Mouse (Mus musculus) kidney, embryonic 14.5 days (tissue): ENCODE data around the gene Hdac11. TPM values are rescaled to one million over a fixed set of nuclear protein-coding genes. Genes with fewer than 3 reads are reported as not detected.
A peak's percentile ranks its signal among the peaks of the same experiment; 100 is the strongest.
"Not testable (repeated sequence)": the region's sequence is repeated elsewhere in the genome, so short reads cannot be mapped to it uniquely, and the experiment has no call there.

ENCODE experiments used
- ATAC-seq: fragments of 200-750 bp; cut with Nextera tagmentation; 2 replicates; pipeline ENCODE4 v1.8.0; 2017; ENCODE audit warnings: moderate number of reproducible peaks, mild to moderate bottlenecking, moderate TSS enrichment, moderate library complexity; ENCODE audit not compliant: low FRiP score, low TSS enrichment
- H3K27ac ChIP-seq: fragments of 300-500 bp; sonication (generic); 2 replicates; pipeline ENCODE4 v1.5.1; 2014; ENCODE audit warnings: low read depth, mild to moderate bottlenecking, low read length, moderate library complexity, mixed read lengths
- H3K27me3 ChIP-seq: fragments of 300-500 bp; sonication (generic); 2 replicates; pipeline ENCODE4 v1.6.1; 2014; ENCODE audit warnings: mild to moderate bottlenecking, low read length; ENCODE audit not compliant: control insufficient read depth, insufficient read depth
- H3K36me3 ChIP-seq: fragments of 300-500 bp; sonication (generic); 2 replicates; pipeline ENCODE4 v1.6.1; 2014; ENCODE audit warnings: low read length, mixed read lengths; ENCODE audit not compliant: control insufficient read depth, insufficient read depth
- H3K4me1 ChIP-seq: fragments of 300-500 bp; sonication (generic); 2 replicates; pipeline ENCODE4 v1.6.1; 2014; ENCODE audit warnings: low read length, mixed read lengths; ENCODE audit not compliant: control insufficient read depth, insufficient read depth
- H3K4me2 ChIP-seq: fragments of 300-500 bp; sonication (generic); replicated peaks from 2 replicates; pipeline ENCODE4 v1.6.1; 2014; ENCODE audit warnings: low read depth, mild to moderate bottlenecking, low read length
- H3K4me3 ChIP-seq: fragments of 300-500 bp; sonication (generic); 2 replicates; pipeline ENCODE4 v1.5.1; 2014; ENCODE audit warnings: mild to moderate bottlenecking, low read length
- H3K9ac ChIP-seq: fragments of 300-500 bp; sonication (generic); 2 replicates; pipeline ENCODE4 v1.6.1; 2014; ENCODE audit warnings: low read depth, mild to moderate bottlenecking, low read length, moderate library complexity
- H3K9me3 ChIP-seq: fragments of 300-500 bp; sonication (generic); 2 replicates; pipeline ENCODE4 v1.6.1; 2016; ENCODE audit warnings: low read length; ENCODE audit not compliant: control insufficient read depth
- WGBS: fragments of 180-500 bp; shearing (Covaris S2); extraction: QIAGEN DNeasy Blood & Tissue Kit; methylation state at CpG from one replicate; pipeline ENCODE4 v1.1.7; 2014; 5-methylcytosine and 5-hydroxymethylcytosine counted together
- polyA plus RNA-seq: library from polyadenylated mRNA; unstranded; fragments of >200 nt; fragmentation: Nextera tagmentation; extraction: Ambion mirVana; gene quantifications from 2 replicates; pipeline ENCODE4 v1.2.1, GENCODE M21; 2014

Hdac11 gene
- polyA plus RNA-seq, 1 experiment from 2014 or later: 14.1 TPM

GRCm38 (mm10) chr6:91115158-91115557, 41.3 kb upstream of the Hdac11 start:
- peak overlapping the region; percentile 95; the same call in 1 of the 2 replicates for H3K4me2 ChIP-seq
- H3K27ac ChIP-seq: no peak overlapping the region; the same call in 1 of the 2 replicates
- ATAC-seq: no peak

GRCm38 (mm10) chr6:91115863-91116243, 40.6 kb upstream of the Hdac11 start:
- peaks cover 18% of the 10 kb centered on the region for H3K4me1 ChIP-seq
- no peaks in the 10 kb centered on the region for H3K9me3 ChIP-seq
- H3K4me3 ChIP-seq: peak overlapping the region; percentile 69
- H3K36me3 ChIP-seq: no peaks in the 10 kb centered on the region
- H3K9ac ChIP-seq: peak overlapping the region; percentile 84; the same call in 1 of the 2 replicates
- peak overlapping the region; percentile 95 for H3K4me2 ChIP-seq
- ATAC-seq: no peak
- H3K27me3 ChIP-seq: peaks cover 3% of the 10 kb centered on the region; the same call in 1 of the 2 replicates
- H3K27ac ChIP-seq: no peak overlapping the region
- 8% methylated on average over 4 of the region's 4 CpGs for WGBS

More at GRCm38 (mm10) chr6:91115158-91115557, 41.3 kb upstream of the Hdac11 start:
- 22% methylated on average over 1 of the region's 1 CpGs for WGBS
- Histone ChIP-seq H3K9me3 (no peaks in the 10 kb centered on the region), H3K9ac (no peak overlapping the region), H3K27me3 (peaks cover 3% of the 10 kb centered on the region; the same call in 1 of the 2 replicates), H3K4me1 (peaks cover 25% of the 10 kb centered on the region), H3K4me3 (no peak overlapping the region), H3K36me3 (no peaks in the 10 kb centered on the region)

GRCm38 (mm10) chr6:91116244-91117145, 40.0 kb upstream of the Hdac11 start, which contains the start of gene Nup210:
Nup210 (minus strand) TSS chr6:91116829.
- peaks cover 3% of the 10 kb centered on the region; the same call in 1 of the 2 replicates for H3K27me3 ChIP-seq
- H3K4me3 ChIP-seq: peak within 1 kb of the TSS; percentile 69
- peak within 1 kb of the TSS; percentile 84 for H3K9ac ChIP-seq
- ATAC-seq: peak; percentile 97
- H3K27ac ChIP-seq: peak within 1 kb of the TSS; percentile 68
- peaks cover 17% of the 10 kb centered on the region for H3K4me1 ChIP-seq
- H3K36me3 ChIP-seq: no peaks in the 10 kb centered on the region
- H3K4me2 ChIP-seq: peak within 1 kb of the TSS; percentile 95
- H3K9me3 ChIP-seq: no peaks in the 10 kb centered on the region
- under 1% methylated on average over 85 of the region's 93 CpGs for WGBS

DNA sequence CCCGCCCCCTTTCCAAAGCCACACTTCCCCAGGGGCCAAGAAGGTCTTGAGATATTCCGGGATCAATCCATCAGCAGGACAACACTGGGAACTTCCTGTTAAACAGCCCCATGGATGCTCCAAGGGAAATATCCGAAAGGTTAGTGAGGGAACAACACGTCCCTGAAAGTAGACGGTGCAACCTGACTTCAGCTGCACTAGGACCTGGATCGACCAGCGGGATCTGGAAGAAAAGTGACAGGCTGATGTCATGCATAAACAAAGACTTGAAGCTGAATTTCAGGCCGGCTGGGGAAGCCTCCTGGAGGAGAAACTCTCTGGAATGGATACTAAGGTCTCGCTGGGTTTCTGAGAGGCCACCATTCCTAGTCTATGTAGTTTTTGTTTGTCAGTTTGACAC, 39.3 kb upstream of the Hdac11 start:
- peaks cover 17% of the 10 kb centered on the region for H3K4me1 ChIP-seq
- peak overlapping the region; percentile 84 for H3K9ac ChIP-seq
- WGBS: 2% methylated on average over 9 of the region's 9 CpGs
- no peak overlapping the region for H3K27ac ChIP-seq
- H3K4me3 ChIP-seq: peak overlapping the region; percentile 69
- H3K4me2 ChIP-seq: peak overlapping the region; percentile 95
- no peaks in the 10 kb centered on the region for H3K36me3 ChIP-seq
- ATAC-seq: no peak; the same call in 1 of the 2 replicates
- no peaks in the 10 kb centered on the region for H3K9me3 ChIP-seq
- H3K27me3 ChIP-seq: peaks cover 3% of the 10 kb centered on the region; the same call in 1 of the 2 replicates

DNA sequence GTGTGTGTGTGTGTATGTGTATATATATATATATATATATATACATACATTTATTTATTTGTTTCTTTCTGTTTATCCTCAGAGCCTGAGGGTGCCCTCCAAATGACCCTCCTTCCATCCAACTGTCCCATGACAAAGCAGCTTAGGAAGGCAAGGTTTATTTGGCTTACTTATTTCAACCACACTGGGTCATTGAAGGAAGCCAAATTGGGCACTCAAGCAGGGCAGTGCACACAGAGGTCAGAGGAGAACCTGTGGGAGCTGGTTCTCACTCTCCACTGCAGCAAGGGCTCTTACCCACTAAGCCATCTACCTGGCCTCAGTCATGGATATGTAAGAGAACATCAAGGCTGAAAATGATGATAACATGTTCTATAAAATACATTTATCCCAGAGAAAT, 37.9 kb upstream of the Hdac11 start:
- H3K9me3 ChIP-seq: no peaks in the 10 kb centered on the region
- H3K27ac ChIP-seq: no peak overlapping the region
- peaks cover 17% of the 10 kb centered on the region for H3K4me1 ChIP-seq
- no peaks in the 10 kb centered on the region for H3K36me3 ChIP-seq
- no peak overlapping the region for H3K4me2 ChIP-seq
- peaks cover 3% of the 10 kb centered on the region; the same call in 1 of the 2 replicates for H3K27me3 ChIP-seq
- no peak overlapping the region for H3K4me3 ChIP-seq
- no peak for ATAC-seq
- no peak overlapping the region for H3K9ac ChIP-seq

- H3K4me1 ChIP-seq: peaks cover 14% of the 10 kb centered on the region
- H3K9ac ChIP-seq: no peak overlapping the region
- no peak overlapping the region for H3K4me2 ChIP-seq
- ATAC-seq: no peak
- no peaks in the 10 kb centered on the region for H3K9me3 ChIP-seq
- 82% methylated on average over 2 of the region's 2 CpGs for WGBS
- H3K4me3 ChIP-seq: no peak overlapping the region
- H3K36me3 ChIP-seq: no peaks in the 10 kb centered on the region
- no peak overlapping the region for H3K27ac ChIP-seq
- peaks cover 3% of the 10 kb centered on the region; the same call in 1 of the 2 replicates for H3K27me3 ChIP-seq
Observed at GRCm38 (mm10) chr6:91120206-91120605, 36.3 kb upstream of the Hdac11 start.

- not testable (repeated sequence) for H3K4me3 ChIP-seq, H3K4me1 ChIP-seq, H3K4me2 ChIP-seq, H3K9me3 ChIP-seq, H3K9ac ChIP-seq, H3K36me3 ChIP-seq, ATAC-seq, H3K27me3 ChIP-seq, H3K27ac ChIP-seq
- WGBS: 88% methylated on average over 6 of the region's 7 CpGs
Observed at GRCm38 (mm10) chr6:91121089-91121488, 35.4 kb upstream of the Hdac11 start.

- Histone ChIP-seq H3K4me2 (no peak overlapping the region), H3K9ac (no peak overlapping the region), H3K9me3 (no peaks in the 10 kb centered on the region), H3K27me3 (0 out of 2 replicates have a peak, but pooled peaks cover 3% of the 10 kb centered on the region), H3K4me1 (no peaks in the 10 kb centered on the region), H3K4me3 (no peak overlapping the region), H3K36me3 (no peaks in the 10 kb centered on the region), H3K27ac (no peak overlapping the region)
- 83% methylated on average over 3 of the region's 3 CpGs for WGBS
- no peak for ATAC-seq
Observed at GRCm38 (mm10) chr6:91123453-91123852, 33.0 kb upstream of the Hdac11 start.
